Mouse (Mus musculus) left cerebral cortex, adult 11 months (tissue): ENCODE data around the gene Pak1.

Experiments
- DNase-seq: peaks from one replicate; pipeline ENCODE4 v3.0.0; 2022; ENCODE audit warnings: low spot score

Pak1 gene

GRCm38 (mm10) chr7:97788190-97788668 is at the start of gene Pak1:
Pak1 (plus strand) TSS chr7:97788541.
- DNase-seq = peak; percentile 81

DNA sequence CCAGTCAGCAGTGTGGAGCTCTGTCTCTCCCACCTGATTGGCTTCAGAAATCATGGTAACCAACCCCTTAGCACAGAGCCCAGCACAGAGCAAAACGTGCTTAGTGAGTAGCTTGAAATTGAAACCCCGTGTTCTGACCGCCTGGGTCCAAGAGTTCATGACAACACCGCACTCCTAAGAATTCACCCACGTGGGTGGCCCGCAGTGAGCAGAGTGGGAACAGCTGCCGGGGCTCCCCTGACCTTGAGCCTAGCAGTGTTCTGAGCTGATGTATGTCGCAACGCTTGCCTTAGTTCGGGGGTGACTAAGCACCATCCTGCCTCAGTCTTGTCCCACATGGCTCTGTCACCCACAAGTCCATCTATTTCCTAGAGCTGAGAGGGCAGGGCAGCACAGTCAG is 47.4 kb upstream of the Pak1 start:
- no peak for DNase-seq

- DNase-seq = no peak
These were observed 46.5 kb upstream of the Pak1 start for GRCm38 (mm10) chr7:97741756-97742291.

DNA sequence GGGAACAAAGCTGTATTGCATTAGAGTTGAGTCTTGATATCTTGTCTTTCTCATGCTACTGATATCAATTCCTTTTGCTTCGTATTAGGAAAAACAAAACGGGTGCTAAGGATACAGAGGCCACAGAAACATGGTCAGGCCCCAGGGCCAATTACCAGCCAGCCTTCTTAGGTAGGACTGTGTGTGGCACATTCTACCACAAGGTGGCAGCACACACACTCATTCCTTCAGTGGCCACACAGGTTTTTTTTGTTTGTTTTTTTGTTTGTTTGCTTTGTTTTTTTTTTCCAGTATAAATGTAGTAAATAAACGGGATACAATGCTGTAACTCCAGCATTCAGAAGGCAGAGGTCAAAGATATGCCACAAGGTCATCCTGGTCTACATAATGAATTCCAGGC is 43.0 kb upstream of the Pak1 start:
- no peak for DNase-seq

DNA sequence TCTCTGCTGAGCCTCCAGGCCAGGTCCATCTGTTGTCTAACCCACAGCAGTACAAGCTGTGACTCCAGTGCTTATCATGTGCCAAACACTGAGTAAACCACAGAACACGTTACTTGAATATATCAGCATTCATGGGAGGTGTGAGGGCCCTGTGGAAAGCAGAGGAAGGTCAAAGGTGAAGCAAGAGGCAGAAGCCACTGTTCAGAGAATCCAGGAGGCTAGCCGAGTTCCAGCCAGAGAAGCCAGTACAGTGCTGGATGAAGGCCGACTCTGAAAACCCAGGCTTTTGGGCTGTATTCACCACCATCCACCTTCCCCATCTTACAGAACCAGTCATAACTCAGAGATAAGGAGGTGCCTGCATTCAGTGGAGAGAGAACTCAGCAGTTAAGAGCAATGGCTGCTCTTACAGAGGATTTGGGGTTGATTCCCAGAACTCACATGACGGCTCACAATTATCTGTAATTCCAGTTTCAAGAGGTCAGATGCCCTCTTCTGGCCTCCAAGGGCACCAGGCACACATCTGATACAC is 41.1 kb upstream of the Pak1 start:
- DNase-seq = no peak

DNA sequence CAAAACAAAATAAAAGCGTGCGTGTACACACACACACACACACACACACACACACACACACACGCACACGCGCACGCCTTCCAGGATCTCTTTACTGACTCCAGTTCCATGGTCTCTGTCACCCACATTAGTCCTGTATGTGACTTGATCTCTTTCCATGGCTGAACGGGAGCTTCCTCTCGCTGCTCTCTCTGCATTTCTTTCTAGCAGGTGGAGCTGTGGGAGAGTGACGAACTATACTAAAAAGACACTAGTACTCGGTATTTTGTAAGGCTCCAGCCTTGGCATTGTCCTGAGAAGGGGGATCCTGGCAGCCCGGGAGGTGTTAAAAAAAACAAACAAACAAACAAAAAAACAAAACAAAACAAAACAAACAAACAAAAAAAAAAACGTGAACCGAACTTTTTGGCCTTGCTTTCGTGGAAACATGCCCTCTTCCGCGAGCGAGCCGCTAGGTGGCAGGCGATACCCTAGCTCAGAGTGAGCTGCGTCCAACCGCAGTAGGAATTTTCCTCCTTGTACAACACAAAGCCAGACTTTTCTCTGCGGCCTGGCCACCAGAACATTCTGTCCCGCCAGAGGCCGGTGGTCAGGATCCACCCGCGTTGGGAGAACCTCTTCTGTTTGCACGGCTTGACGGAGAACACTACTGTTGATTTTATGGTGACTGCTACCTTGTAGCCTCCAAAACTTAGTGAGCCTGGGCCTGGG is 40.4 kb upstream of the Pak1 start:
- DNase-seq = peak; percentile 58

DNA sequence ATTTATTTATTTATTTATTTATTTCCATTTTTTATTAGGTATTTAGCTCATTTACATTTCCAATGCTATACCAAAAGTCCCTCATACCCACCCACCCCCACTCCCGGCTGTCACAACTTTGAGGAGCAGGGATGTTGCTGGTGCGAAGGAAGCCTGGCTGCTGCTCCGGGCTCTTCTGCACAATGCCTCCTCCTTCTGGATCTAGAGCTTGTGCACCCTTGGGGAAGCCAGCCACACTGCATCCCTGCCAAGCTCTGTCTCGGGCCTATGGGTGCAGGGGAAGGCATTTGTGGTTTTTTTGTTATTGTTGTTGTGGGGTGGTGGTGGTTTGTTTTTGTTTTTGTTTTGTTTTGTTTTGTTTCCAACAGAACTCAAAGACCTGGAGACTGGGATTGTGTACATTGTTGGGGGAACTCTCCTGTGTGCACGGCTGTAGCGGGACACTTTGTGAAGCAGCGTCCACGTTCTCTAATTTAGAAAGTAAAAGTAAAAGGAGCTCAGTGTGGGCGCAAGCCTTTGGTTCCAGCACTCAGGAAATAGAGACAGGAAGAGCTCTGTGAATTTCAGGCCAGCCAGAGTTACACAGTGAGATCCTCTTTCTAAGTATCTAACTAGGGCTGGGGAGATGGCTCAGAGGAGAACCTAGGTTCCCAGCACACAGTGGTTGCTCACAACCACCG is 39.7 kb upstream of the Pak1 start:
- no peak for DNase-seq

- DNase-seq = no peak
These were observed 38.8 kb upstream of the Pak1 start for GRCm38 (mm10) chr7:97749207-97750190.

GRCm38 (mm10) chr7:97756967-97757881 is 31.1 kb upstream of the Pak1 start:
- peak; percentile 59 for DNase-seq

DNA sequence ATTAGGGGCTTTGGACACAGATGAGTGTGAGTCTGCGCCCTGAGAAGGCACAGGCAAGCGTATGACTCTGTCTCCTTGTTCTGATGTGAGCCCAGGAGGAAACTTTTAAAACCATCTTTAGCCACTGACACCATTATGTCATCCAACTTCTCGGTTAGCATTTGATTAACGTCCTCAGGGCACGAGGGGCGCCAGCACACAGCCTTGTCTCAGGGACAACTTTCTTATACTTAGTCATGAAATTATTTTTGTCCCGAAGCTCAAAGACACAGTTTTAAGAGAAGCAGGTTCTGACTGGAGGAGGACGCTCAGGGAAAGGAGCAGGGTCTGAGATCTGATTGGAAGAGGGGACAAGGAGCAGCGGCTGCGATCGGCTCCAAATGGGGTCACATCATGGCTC is 23.8 kb upstream of the Pak1 start:
- no peak for DNase-seq

- DNase-seq = peak; percentile 65
These were observed 23.0 kb upstream of the Pak1 start for GRCm38 (mm10) chr7:97765181-97765962.

GRCm38 (mm10) chr7:97765963-97766347 is 22.4 kb upstream of the Pak1 start:
- no peak for DNase-seq

GRCm38 (mm10) chr7:97766406-97767166 is 21.8 kb upstream of the Pak1 start:
- DNase-seq = no peak

DNA sequence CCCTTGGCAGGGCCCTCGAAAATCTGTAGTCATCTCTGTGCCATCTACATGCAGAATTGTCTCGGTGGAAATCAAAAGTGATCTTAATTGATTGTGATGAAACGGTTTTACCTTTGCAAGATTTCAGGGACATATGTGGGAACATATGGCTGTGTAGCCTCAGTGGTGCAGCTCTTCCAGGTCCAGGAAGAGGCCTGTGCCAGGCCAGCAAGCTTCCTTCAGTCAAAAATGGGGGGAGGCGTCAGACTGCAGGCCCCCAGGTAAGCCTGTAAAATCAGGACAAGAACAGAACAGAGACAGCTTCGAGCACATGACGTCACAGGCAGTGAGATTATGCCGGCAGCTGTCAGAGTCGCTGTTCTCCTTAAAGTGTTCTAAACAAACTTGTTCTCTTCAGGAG is 20.5 kb upstream of the Pak1 start:
- DNase-seq = no peak

DNA sequence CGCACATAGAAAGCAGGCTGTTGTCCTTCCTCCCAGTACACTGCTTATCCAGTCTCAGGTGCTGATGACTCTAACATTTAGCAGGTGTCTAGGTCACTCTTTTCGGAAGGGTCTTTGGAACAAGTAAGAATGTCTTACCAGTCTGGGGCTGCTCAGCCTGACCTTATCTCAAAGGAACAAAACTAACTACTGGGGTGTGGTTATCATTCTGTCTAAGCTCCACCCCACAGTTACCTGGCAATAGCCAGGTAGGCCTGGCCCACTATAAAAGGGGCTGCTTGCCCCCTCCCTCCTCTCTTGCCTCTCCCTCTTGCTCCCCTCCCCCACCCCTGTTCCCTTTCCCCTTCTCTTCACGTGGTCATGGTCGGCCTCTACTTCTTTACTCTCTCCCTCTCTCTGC is 19.3 kb upstream of the Pak1 start:
- no peak for DNase-seq

GRCm38 (mm10) chr7:97770841-97771620 is 17.3 kb upstream of the Pak1 start:
- DNase-seq = no peak

DNA sequence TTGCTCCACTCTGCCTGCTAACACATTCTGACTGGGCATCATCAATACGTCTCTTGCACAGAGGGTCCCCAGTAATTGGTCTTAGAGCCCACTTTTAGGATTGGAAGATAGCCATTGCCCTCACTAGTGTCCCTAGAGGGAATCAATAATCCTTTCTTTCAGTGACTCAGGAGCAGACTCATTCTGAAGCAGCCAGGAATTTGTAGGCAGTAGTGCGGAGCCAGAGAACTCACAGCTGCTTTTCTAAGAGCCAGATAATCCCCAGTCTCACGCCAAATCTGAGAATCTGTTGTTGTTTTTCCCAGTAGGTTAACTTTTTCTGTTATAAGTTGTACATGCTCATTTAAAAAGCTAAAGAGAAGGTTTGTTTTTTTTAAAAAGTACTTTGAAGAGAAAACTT is 13.0 kb upstream of the Pak1 start:
- no peak for DNase-seq

- no peak for DNase-seq
These were observed 12.4 kb upstream of the Pak1 start for GRCm38 (mm10) chr7:97775923-97776322.
